Mouse (Mus musculus) brain, embryonic 14.5 days (tissue): Measurements from ENCODE around the gene Aup1.
A peak's percentile ranks its signal among the peaks of the same experiment; 100 is the strongest.

ENCODE experiments used
- CTCF ChIP-seq: fragments of 200-500 bp; IDR thresholded peaks from 2 replicates; pipeline ENCODE4 v1.5.1; 2012; ENCODE audit warnings: inconsistent platforms, mild to moderate bottlenecking, moderate library complexity, borderline replicate concordance; ENCODE audit not compliant: insufficient read depth, insufficient read length; ENCODE audit errors: extremely low read depth
- POLR2A ChIP-seq: fragments of 200-500 bp; IDR thresholded peaks from 2 replicates; pipeline ENCODE4 v1.6.1; 2012; ENCODE audit warnings: mild to moderate bottlenecking, inconsistent platforms, borderline replicate concordance; ENCODE audit not compliant: poor library complexity, insufficient read depth, insufficient read length, severe bottlenecking; ENCODE audit errors: extremely low read depth

- no peak for TF ChIP-seq POLR2A
- TF ChIP-seq CTCF = 0 out of 2 replicates have a peak, but pooled peaks have one; percentile 5
Observed at GRCm38 (mm10) chr6:83032769-83033191, 21.5 kb upstream of the Aup1 start.
